In genomic region chr7:143368267-143368643, GRCm38 (mm10) we compare ENCODE assay signal across 12 mouse cellular contexts.
DNase-seq lines count a peak whose midpoint lies in the region; ATAC-seq and TF ChIP-seq lines count a peak whose summit lies in the region.
"Had no signal": no experiment of that assay in that cellular context is flagged by ENCODE, and none has a peak within 500 bp of the region (broad histone marks: within the 10 kb centered on the region; RNA-seq: fewer than 3 reads in every experiment).

No protein-coding gene starts in this region.

- no peaks in the 10 kb centered on the region for H3K9me3 ChIP-seq in heart, embryonic 14.5 days (ENCODE audit: control insufficient read depth, low read length)
- H3K9me3 ChIP-seq in lung, postnatal 0 days (ENCODE audit: low read length), result no peaks in the 10 kb centered on the region
- no peaks in the 10 kb centered on the region for H3K9me3 ChIP-seq in forebrain, embryonic 14.5 days (replicated peaks; ENCODE audit: control insufficient read depth, low read length)
- H3K9me3 ChIP-seq: neural tube, embryonic 12.5 days had no signal

- H3K4me1 ChIP-seq in heart, embryonic 14.5 days (ENCODE audit: control insufficient read depth in 2 of 2, insufficient read depth in 2 of 2, low read length in 2 of 2), result peaks cover 38 to 79% of the 10 kb centered on the region in 2 experiments
- H3K4me1 ChIP-seq in lung, postnatal 0 days (ENCODE audit: insufficient read depth, low read depth, low read length), result peaks cover 11% of the 10 kb centered on the region; the same call in 1 of the 2 replicates
- peaks cover 7% of the 10 kb centered on the region for H3K4me1 ChIP-seq in lung, adult 2 months (ENCODE audit: control insufficient read depth, insufficient read depth, low read length)
- peaks cover 5% of the 10 kb centered on the region; the same call in 1 of the 2 replicates for H3K4me1 ChIP-seq in forebrain, embryonic 14.5 days (ENCODE audit: control insufficient read depth, insufficient read depth, low read length)

- H3K9ac ChIP-seq in heart, embryonic 14.5 days (ENCODE audit: low read length), result 0 out of 2 replicates have a peak overlapping the region, but pooled peaks have one; percentile 1
- no peak overlapping the region for H3K9ac ChIP-seq in lung, postnatal 0 days (replicated peaks; ENCODE audit: low read depth)
- no peak overlapping the region for H3K9ac ChIP-seq in forebrain, embryonic 14.5 days (ENCODE audit: low read length)
- H3K9ac ChIP-seq: hindbrain, embryonic 14.5 days; neural tube, embryonic 12.5 days had no signal

- H3K27ac ChIP-seq in heart, embryonic 14.5 days (replicated peaks in 1 of 2; ENCODE audit: control insufficient read depth in 1 of 2, insufficient read depth in 1 of 2, low read depth in 2 of 2, low read length in 2 of 2), result no peak overlapping the region
- H3K27ac ChIP-seq in lung, postnatal 0 days (ENCODE audit: low read length), result no peak overlapping the region
- H3K27ac ChIP-seq in forebrain, embryonic 14.5 days (ENCODE audit: low read depth, low read length), result no peak overlapping the region
- H3K27ac ChIP-seq: hindbrain, embryonic 14.5 days; neural tube, embryonic 12.5 days had no signal

- H3K4me3 ChIP-seq in heart, embryonic 14.5 days (ENCODE audit: control insufficient read depth in 1 of 2, insufficient read depth in 1 of 2, low read depth in 1 of 2, low read length in 2 of 2), result no peak overlapping the region
- H3K4me3 ChIP-seq in lung, postnatal 0 days (ENCODE audit: low read depth, low read length), result peak overlapping the region; percentile 27
- H3K4me3 ChIP-seq in lung, adult 2 months (replicated peaks; ENCODE audit: extremely low read depth, low read depth, low read length), result no peak overlapping the region
- H3K4me3 ChIP-seq in forebrain, embryonic 14.5 days (ENCODE audit: low read depth, low read length), result no peak overlapping the region
- H3K4me3 ChIP-seq: neural tube, embryonic 12.5 days had no signal

- TF ChIP-seq POLR2A in lung, adult 2 months (IDR thresholded peaks at IDR 0.05; ENCODE audit: borderline replicate concordance, extremely low read depth, low read depth, low read length), result no peak

- ATAC-seq in heart, embryonic 14.5 days (ENCODE audit: insufficient number of reproducible peaks, insufficient read depth, low FRiP score, low read depth), result no peak
- no peak for ATAC-seq in lung, postnatal 0 days
- peak; percentile 62 for ATAC-seq in forebrain, embryonic 14.5 days

- TF ChIP-seq EP300 in lung, postnatal 0 days (IDR thresholded peaks at IDR 0.05), result peak; percentile 29; the same call in 1 of the 2 replicates

- H3K27me3 ChIP-seq in heart, embryonic 14.5 days (ENCODE audit: control insufficient read depth, insufficient read depth, low read length), result no peaks in the 10 kb centered on the region
- no peaks in the 10 kb centered on the region for H3K27me3 ChIP-seq in lung, postnatal 0 days (replicated peaks; ENCODE audit: insufficient read depth, low read length)
- H3K27me3 ChIP-seq in forebrain, embryonic 14.5 days (replicated peaks; ENCODE audit: control insufficient read depth, insufficient read depth, low read length), result peaks cover 71% of the 10 kb centered on the region
- H3K27me3 ChIP-seq: neural tube, embryonic 12.5 days had no signal

- no peak for TF ChIP-seq CTCF in lung, postnatal 0 days (IDR thresholded peaks at IDR 0.05)
- no peak for TF ChIP-seq CTCF in lung, adult 2 months (IDR thresholded peaks at IDR 0.05; ENCODE audit: insufficient read depth, low read length)

- 83% methylated on average over 7 of the region's 7 CpGs for WGBS in heart, embryonic 14.5 days
- WGBS in lung, postnatal 0 days, result 43% methylated on average over 7 of the region's 7 CpGs
- WGBS in lung, adult 2 months, result 40% methylated on average over 7 of the region's 7 CpGs
- WGBS in forebrain, embryonic 14.5 days, result 6% methylated on average over 7 of the region's 7 CpGs

- H3K4me2 ChIP-seq in heart, embryonic 14.5 days (ENCODE audit: low read length), result no peak overlapping the region
- H3K4me2 ChIP-seq in lung, postnatal 0 days (replicated peaks; ENCODE audit: low read depth, low read length), result peak overlapping the region; percentile 47
- no peak overlapping the region for H3K4me2 ChIP-seq in forebrain, embryonic 14.5 days (ENCODE audit: low read length)
- H3K4me2 ChIP-seq: hindbrain, embryonic 14.5 days; neural tube, embryonic 12.5 days had no signal

- DNase-seq in heart, adult 11 months, result no peak
- peak; percentile 64 for DNase-seq in lung, postnatal 0 days (ENCODE audit: low spot score)
- no peak for DNase-seq in lung, adult 2 months
- DNase-seq in forebrain, embryonic 14.5 days (ENCODE audit: low spot score), result peak; percentile 75
- DNase-seq in retina, postnatal 1 day, result peak; percentile 88
- DNase-seq in gastrocnemius, postnatal 4 days (ENCODE audit: low spot score in 2 of 2), result no peak
- DNase-seq in cerebellum, adult 11 months, result no peak
- DNase-seq: cerebellum, postnatal 14 days; thymus, adult 18-20 months had no signal

- H3K36me3 ChIP-seq in heart, embryonic 14.5 days (ENCODE audit: control insufficient read depth, insufficient read depth, low read length), result no peaks in the 10 kb centered on the region
- H3K36me3 ChIP-seq in lung, postnatal 0 days (ENCODE audit: insufficient read depth, low read length), result no peaks in the 10 kb centered on the region
- H3K36me3 ChIP-seq in forebrain, embryonic 14.5 days (ENCODE audit: control insufficient read depth, insufficient read depth, low read length), result no peaks in the 10 kb centered on the region
- H3K36me3 ChIP-seq: neural tube, embryonic 12.5 days had no signal

Comparison
In these comparisons a context has a peak if more than half of its experiments do, and no peak if none do; other contexts are left out.
1. DNase-seq: peak in lung, postnatal 0 days (single experiment), forebrain, embryonic 14.5 days (single experiment) and retina, postnatal 1 day (single experiment); none in heart, adult 11 months (single experiment), lung, adult 2 months (single experiment), gastrocnemius, postnatal 4 days (0 of 2) and cerebellum, adult 11 months (single experiment).